Mouse (Mus musculus) kidney, adult 2 months (tissue): ENCODE measurements around the gene Ttc3.

ENCODE experiments used
- CTCF ChIP-seq: fragments of 200-500 bp; conservative IDR thresholded peaks from 2 replicates; pipeline ENCODE4 v1.5.1; 2011; ENCODE audit warnings: low read depth, mild to moderate bottlenecking, control low read depth, low read length, moderate library complexity, mixed read lengths; ENCODE audit not compliant: insufficient read depth, insufficient read length
- POLR2A ChIP-seq: fragments of 200-500 bp; IDR thresholded peaks from one replicate; pipeline ENCODE4 v1.6.1; 2011; ENCODE audit warnings: low read depth, low read length, control low read depth

- no peak for TF ChIP-seq CTCF
- no peak for TF ChIP-seq POLR2A
These were observed 28.7 kb downstream of the Ttc3 start for GRCm38 (mm10) chr16:94399141-94399540.
